Mouse (Mus musculus) liver, embryonic 18 days (tissue): ENCODE measurements around the gene Klhl24. TPM values are rescaled to one million over a fixed set of nuclear protein-coding genes. Genes with fewer than 3 reads are reported as not detected.

Source experiments
- polyA plus RNA-seq: library from polyadenylated mRNA; depleted of rRNA; stranded (reverse); fragments of >200 nt; gene quantifications from 2 replicates; pipeline ENCODE4 v1.2.3, GENCODE M21; 2012; rRNA removed

Klhl24 gene
- 5.0 and 5.8 TPM in 2 replicates for polyA plus RNA-seq

DNA sequence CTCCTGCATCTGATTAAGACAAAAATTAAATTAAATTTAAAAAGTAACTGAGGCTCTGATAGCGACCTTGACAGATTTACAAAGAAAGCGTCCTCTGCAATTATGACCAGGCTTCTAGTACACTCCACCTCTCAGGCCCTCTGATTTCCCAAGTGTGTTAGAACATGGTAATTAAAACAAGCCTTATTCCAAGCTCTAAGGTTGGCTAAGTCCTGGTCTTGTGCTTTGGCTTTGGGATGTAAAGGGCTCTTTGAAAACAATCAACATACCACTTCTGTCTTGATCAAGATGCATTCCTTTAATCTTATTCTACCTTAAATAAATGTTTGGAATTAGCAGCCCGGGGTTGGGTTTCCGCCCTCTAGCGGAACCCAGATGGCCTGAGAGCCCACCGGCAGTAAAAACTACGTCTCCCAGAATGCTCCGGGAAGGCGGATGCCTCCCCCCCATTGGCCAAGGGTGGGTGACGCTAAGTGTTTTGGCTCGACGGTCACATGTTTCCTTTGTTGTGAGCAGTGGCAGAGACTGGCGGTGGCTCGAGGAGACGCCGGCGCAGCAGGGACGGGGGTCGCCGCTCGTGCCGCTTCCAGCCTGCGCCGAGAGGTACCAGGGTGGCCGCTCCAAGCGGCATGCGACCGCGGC is at the start of gene Klhl24:
TSS of gene Klhl24 (plus strand) at position 474 of the 642 bp plus-strand sequence.

DNA sequence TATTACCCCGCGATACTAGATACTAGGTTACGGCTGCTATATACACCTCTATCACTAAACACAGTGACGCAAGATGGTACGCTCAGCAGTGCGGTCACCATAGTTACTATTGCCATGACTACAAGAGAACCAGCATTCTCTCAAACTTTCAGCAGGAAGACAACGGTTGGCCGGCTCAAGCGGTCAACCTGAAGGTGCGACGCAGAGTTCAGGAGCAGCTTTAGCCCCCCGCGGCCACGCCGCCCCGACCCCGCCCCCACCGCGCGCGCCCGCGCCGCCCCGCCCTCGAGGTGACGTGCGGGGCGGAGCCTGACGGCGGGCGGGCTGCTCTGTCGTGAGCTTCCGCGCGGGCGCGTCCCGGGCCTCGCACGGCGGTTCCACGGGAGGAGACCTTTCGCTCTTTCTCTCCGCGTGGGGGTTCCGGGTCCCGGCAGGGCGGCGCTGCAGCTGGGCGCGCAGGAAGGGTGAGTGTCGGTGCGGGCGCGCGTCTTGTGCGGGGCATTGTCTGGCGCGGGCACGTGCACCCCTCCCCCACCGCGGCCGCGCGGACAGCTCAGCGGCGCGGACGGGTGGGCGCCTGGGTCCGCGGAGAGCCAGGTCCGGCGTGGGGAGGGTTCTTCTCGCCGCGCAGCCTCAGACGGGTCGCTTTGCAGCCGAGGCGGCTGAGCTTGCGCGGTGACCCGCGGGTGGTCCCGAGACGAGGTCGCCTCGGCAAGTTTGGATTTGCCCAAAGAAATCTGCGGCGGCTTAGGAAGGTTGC is 43.6 kb downstream of the Klhl24 start, which contains the start of gene Yeats2:
TSS of gene Yeats2 (plus strand) at position 292 of the 760 bp plus-strand sequence.

Other genes starting within 250 kb of the Klhl24 start
- gene Klhl6, start 114.5 kb upstream of the Klhl24 start, polyA plus RNA-seq = 10.0 and 10.8 TPM in 2 replicates
- gene Yeats2, start 43.5 kb downstream of the Klhl24 start, polyA plus RNA-seq = 7.5 and 8.6 TPM in 2 replicates
- gene Map6d1, start 143.8 kb downstream of the Klhl24 start, polyA plus RNA-seq = 0.01 TPM in 1 of 2 replicates, not detected in the other
- 17.9 and 20.3 TPM in 2 replicates for gene Parl, start 204.8 kb downstream of the Klhl24 start, polyA plus RNA-seq
- 0.02 TPM in 1 of 2 replicates, not detected in the other for gene Cyp2ab1, start 227.9 kb downstream of the Klhl24 start, polyA plus RNA-seq